ENCODE assay signal across 15 mouse cellular contexts in the genomic region with DNA sequence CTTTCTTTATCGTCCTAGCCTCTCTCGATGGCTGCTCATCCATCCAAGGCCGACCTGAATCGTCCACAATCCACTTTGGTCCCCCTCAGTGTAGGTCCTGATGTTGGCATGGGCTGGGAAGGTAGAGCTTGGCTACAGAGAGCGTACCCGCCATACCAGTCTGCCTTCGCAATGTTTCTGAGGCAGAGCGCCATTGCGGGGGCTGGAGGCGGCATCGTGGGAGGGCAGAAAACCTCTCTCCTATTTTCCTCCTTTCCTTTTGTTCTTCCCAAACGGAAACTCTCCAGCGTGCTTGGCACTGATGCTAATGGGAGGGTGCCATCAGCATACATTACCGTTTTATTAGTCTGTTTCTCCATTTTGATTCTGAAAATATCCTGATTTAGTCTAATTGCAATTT. TPM values are rescaled to one million over a fixed set of nuclear protein-coding genes. Genes with fewer than 3 reads are reported as not detected.
DNase-seq lines count a peak whose midpoint lies in the region; ATAC-seq and TF ChIP-seq lines count a peak whose summit lies in the region.
"Had no signal": no experiment of that assay in that cellular context is flagged by ENCODE, and none has a peak within 500 bp of the region (broad histone marks: within the 10 kb centered on the region; RNA-seq: fewer than 3 reads in every experiment).

No protein-coding gene starts in this region.

- H3K4me2 ChIP-seq in liver, embryonic 12.5 days: no peak overlapping the region

- H3K9ac ChIP-seq in liver, embryonic 12.5 days: no peak overlapping the region

- WGBS in olfactory bulb, adult 2 months: 33% methylated on average over 14 of the region's 14 CpGs
- WGBS in liver, embryonic 12.5 days (ENCODE audit: insufficient replicate concordance): 57% methylated on average over 14 of the region's 14 CpGs

- ATAC-seq in liver, embryonic 12.5 days: no peak

- H3K9me3 ChIP-seq in liver, embryonic 12.5 days (replicated peaks): no peaks in the 10 kb centered on the region

- H3K4me1 ChIP-seq in olfactory bulb, adult 2 months (ENCODE audit: control insufficient read depth, insufficient read depth, low read length): peaks cover 10% of the 10 kb centered on the region
- no peaks in the 10 kb centered on the region for H3K4me1 ChIP-seq in liver, embryonic 12.5 days

- intact Hi-C loops in left cerebral cortex, postnatal 4 days (cut with DNase I): no loop called here

- no peak for TF ChIP-seq CTCF in olfactory bulb, adult 2 months (IDR thresholded peaks at IDR 0.05; ENCODE audit: insufficient read depth, low read depth, low read length)

- no peaks in the 10 kb centered on the region for H3K27me3 ChIP-seq in liver, embryonic 12.5 days (replicated peaks)

- DNase-seq in left cerebral cortex, adult 18-20 months (ENCODE audit: low spot score in 2 of 2): peak; percentile 13 to 48
- no peak for DNase-seq in left cerebral cortex, postnatal 4 days
- DNase-seq in cerebellum, postnatal 10 days: peak; percentile 25 to 26
- DNase-seq in frontal cortex, postnatal 36 days (ENCODE audit: low spot score in 2 of 2): peak; percentile 15 to 31
- no peak for DNase-seq in adrenal gland, adult 2 months
- DNase-seq: adrenal gland, postnatal 25 days; heart, adult 18-20 months; liver; lung, postnatal 14 days had no signal

- no peak for TF ChIP-seq POLR2A in olfactory bulb, adult 2 months (IDR thresholded peaks at IDR 0.05; ENCODE audit: insufficient read depth, low read depth, low read length)

- H3K4me3 ChIP-seq in olfactory bulb, adult 2 months (ENCODE audit: insufficient read depth, low read depth, low read length): peak overlapping the region; percentile 33
- no peak overlapping the region for H3K4me3 ChIP-seq in liver, embryonic 12.5 days

- H3K36me3 ChIP-seq in liver, embryonic 12.5 days: no peaks in the 10 kb centered on the region

- peak overlapping the region; percentile 32; the same call in 1 of the 2 replicates for H3K27ac ChIP-seq in olfactory bulb, adult 2 months (ENCODE audit: insufficient read depth, low read depth, low read length)
- no peak overlapping the region for H3K27ac ChIP-seq in liver, embryonic 12.5 days

RNA-seq across cellular contexts. Expression of a gene that starts 7.8 kb away (rescaled TPM):
- total RNA-seq in left cerebral cortex, adult 18-20 months (2021): under 1 TPM; 0.84 to 0.98 TPM
- under 1 TPM; 0.44 to 0.60 TPM for total RNA-seq in left cerebral cortex, postnatal 4 days (2021)
- not detected in 2 replicates for polyA plus RNA-seq in olfactory bulb, adult 2 months (2012; ENCODE audit: insufficient read depth, insufficient read length, low replicate concordance, missing spikeins)
- total RNA-seq in adrenal gland, adult 2 months (2021): not detected
- polyA plus RNA-seq in adrenal gland, adult 2 months (2012; rRNA removed): not detected in 2 replicates
- polyA plus RNA-seq in liver, embryonic 12.5 days (2016; fragmentation: Nextera tagmentation; extraction: Ambion mirVana): not detected in 2 replicates
- total RNA-seq: adrenal gland, postnatal 25 days; hematopoietic stem cell, adult 5-6 weeks; monocyte, adult 5-6 weeks had no signal
- polyA plus RNA-seq: kidney, embryonic 16.5 days; stomach, embryonic 14.5 days had no signal

Comparison
In these comparisons a context has a peak if more than half of its experiments do, and no peak if none do; other contexts are left out.
1. DNase-seq: peak in left cerebral cortex, adult 18-20 months (2 of 2), cerebellum, postnatal 10 days (2 of 2) and frontal cortex, postnatal 36 days (2 of 2); none in left cerebral cortex, postnatal 4 days (single experiment) and adrenal gland, adult 2 months (single experiment).